Mouse (Mus musculus): ENCODE results near the gene Cct3. TPM values are rescaled to one million over a fixed set of nuclear protein-coding genes. Genes with fewer than 3 reads are reported as not detected.
"Not testable (repeated sequence)": the region's sequence is repeated elsewhere in the genome, so short reads cannot be mapped to it uniquely, and the experiment has no call there.

The Cct3 gene
- polyA plus RNA-seq, 1 experiment = not detected

DNA sequence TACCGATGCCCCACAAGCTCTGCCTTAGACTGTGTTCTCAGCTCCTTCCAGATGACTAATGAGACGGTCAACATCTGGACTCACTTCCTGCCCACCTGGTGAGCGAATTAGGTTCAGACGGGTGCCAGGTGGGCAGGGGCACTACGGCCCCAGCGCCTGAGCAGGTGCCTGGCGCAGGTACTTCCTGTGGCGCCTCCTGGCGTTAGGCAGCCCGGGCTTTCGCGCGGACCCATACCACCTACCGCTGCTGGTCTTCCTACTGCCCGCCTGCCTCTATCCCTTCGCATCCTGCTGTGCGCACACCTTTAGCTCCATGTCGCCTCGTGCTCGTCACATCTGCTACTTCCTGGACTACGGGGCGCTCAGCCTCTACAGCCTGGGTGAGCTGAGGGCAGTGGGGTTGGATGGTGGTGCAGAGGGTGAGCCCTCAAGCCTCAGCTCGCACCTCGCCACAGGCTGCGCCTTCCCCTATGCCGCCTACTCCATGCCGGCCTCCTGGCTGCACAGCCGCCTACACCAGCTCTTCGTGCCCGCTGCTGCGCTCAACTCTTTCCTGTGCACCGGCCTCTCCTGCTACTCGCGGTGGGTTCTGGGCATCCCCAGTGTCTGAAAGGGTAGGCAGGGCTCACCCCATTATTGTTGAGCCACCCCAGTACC is 68.9 kb downstream of the Cct3 start:
- no peak overlapping the region for H3K27ac ChIP-seq (ENCODE audit: insufficient read depth, low read depth, low read length)
- TF ChIP-seq CTCF (IDR thresholded peaks at IDR 0.05; ENCODE audit: insufficient read depth, low read depth, low read length) = no peak
- no peak for TF ChIP-seq POLR2A (IDR thresholded peaks at IDR 0.05; ENCODE audit: insufficient read depth, low read depth, low read length)
- peak overlapping the region; percentile 9; the same call in 1 of the 2 replicates for H3K4me3 ChIP-seq (ENCODE audit: insufficient read depth, low read depth, low read length)
- H3K4me1 ChIP-seq (ENCODE audit: control insufficient read depth, insufficient read depth, low read length) = peaks cover 28% of the 10 kb centered on the region
- WGBS = 53% methylated on average over 34 of the region's 34 CpGs

- peak overlapping the region; percentile 53 for H3K4me3 ChIP-seq (ENCODE audit: insufficient read depth, low read depth, low read length)
- WGBS = 3% methylated on average over 22 of the region's 22 CpGs
- H3K4me1 ChIP-seq (ENCODE audit: control insufficient read depth, insufficient read depth, low read length) = peaks cover 28% of the 10 kb centered on the region
- H3K27ac ChIP-seq (ENCODE audit: insufficient read depth, low read depth, low read length) = peak overlapping the region; percentile 59; the same call in 1 of the 2 replicates
These were observed 70.0 kb downstream of the Cct3 start for GRCm38 (mm10) chr3:88366830-88367428.

- peaks cover 28% of the 10 kb centered on the region for H3K4me1 ChIP-seq (ENCODE audit: control insufficient read depth, insufficient read depth, low read length)
- 64% methylated on average over 5 of the region's 7 CpGs for WGBS
These were observed 70.6 kb downstream of the Cct3 start for GRCm38 (mm10) chr3:88367517-88367916.

GRCm38 (mm10) chr3:88368511-88368910 is 71.6 kb downstream of the Cct3 start:
- H3K27ac ChIP-seq (ENCODE audit: insufficient read depth, low read depth, low read length); H3K4me3 ChIP-seq (ENCODE audit: insufficient read depth, low read depth, low read length): not testable (repeated sequence)
- WGBS = 82% methylated on average over 7 of the region's 7 CpGs
- peaks cover 28% of the 10 kb centered on the region for H3K4me1 ChIP-seq (ENCODE audit: control insufficient read depth, insufficient read depth, low read length)

More at GRCm38 (mm10) chr3:88367517-88367916, 70.6 kb downstream of the Cct3 start:
- H3K27ac ChIP-seq (ENCODE audit: insufficient read depth, low read depth, low read length); H3K4me3 ChIP-seq (ENCODE audit: insufficient read depth, low read depth, low read length): not testable (repeated sequence)

Other genes starting within 250 kb of the Cct3 start
- gene Naxe, start 238.6 kb upstream of the Cct3 start, polyA plus RNA-seq (2012; ENCODE audit: insufficient read depth, insufficient read length, low replicate concordance, missing spikeins) = not detected in 2 replicates
- not detected in 2 replicates for gene Ttc24, start 218.8 kb upstream of the Cct3 start, polyA plus RNA-seq (2012; ENCODE audit: insufficient read depth, insufficient read length, low replicate concordance, missing spikeins)
- not detected in 2 replicates for gene Iqgap3, start 215.1 kb upstream of the Cct3 start, polyA plus RNA-seq (2012; ENCODE audit: insufficient read depth, insufficient read length, low replicate concordance, missing spikeins)
- 460 TPM in 1 of 2 replicates, not detected in the other for gene Mef2d, start 154.7 kb upstream of the Cct3 start, polyA plus RNA-seq (2012; ENCODE audit: insufficient read depth, insufficient read length, low replicate concordance, missing spikeins)
- not detected in 2 replicates for gene Rhbg, start 42.4 kb upstream of the Cct3 start, polyA plus RNA-seq (2012; ENCODE audit: insufficient read depth, insufficient read length, low replicate concordance, missing spikeins)
- gene Gm38392, start 9.9 kb upstream of the Cct3 start, polyA plus RNA-seq (2012; ENCODE audit: insufficient read depth, insufficient read length, low replicate concordance, missing spikeins) = not detected in 2 replicates
- gene Tsacc, start 117 bp upstream of the Cct3 start, polyA plus RNA-seq (2012; ENCODE audit: insufficient read depth, insufficient read length, low replicate concordance, missing spikeins) = not detected in 2 replicates
- not detected in 2 replicates for gene Glmp, start 27.9 kb downstream of the Cct3 start, polyA plus RNA-seq (2012; ENCODE audit: insufficient read depth, insufficient read length, low replicate concordance, missing spikeins)
- gene Tmem79, start 39.0 kb downstream of the Cct3 start, polyA plus RNA-seq (2012; ENCODE audit: insufficient read depth, insufficient read length, low replicate concordance, missing spikeins) = not detected in 2 replicates
- gene Smg5, start 39.1 kb downstream of the Cct3 start, polyA plus RNA-seq (2012; ENCODE audit: insufficient read depth, insufficient read length, low replicate concordance, missing spikeins) = not detected in 2 replicates
- not detected in 2 replicates for gene Paqr6, start 67.5 kb downstream of the Cct3 start, polyA plus RNA-seq (2012; ENCODE audit: insufficient read depth, insufficient read length, low replicate concordance, missing spikeins)
- not detected in 2 replicates for gene Bglap3, start 75.6 kb downstream of the Cct3 start, polyA plus RNA-seq (2012; ENCODE audit: insufficient read depth, insufficient read length, low replicate concordance, missing spikeins)
- gene Bglap2, start 81.6 kb downstream of the Cct3 start, polyA plus RNA-seq (2012; ENCODE audit: insufficient read depth, insufficient read length, low replicate concordance, missing spikeins) = not detected in 2 replicates
- gene Bglap, start 87.3 kb downstream of the Cct3 start, polyA plus RNA-seq (2012; ENCODE audit: insufficient read depth, insufficient read length, low replicate concordance, missing spikeins) = not detected in 2 replicates
- not detected in 2 replicates for gene Pmf1, start 113.2 kb downstream of the Cct3 start, polyA plus RNA-seq (2012; ENCODE audit: insufficient read depth, insufficient read length, low replicate concordance, missing spikeins)
- gene Slc25a44, start 128.0 kb downstream of the Cct3 start, polyA plus RNA-seq (2012; ENCODE audit: insufficient read depth, insufficient read length, low replicate concordance, missing spikeins) = not detected in 2 replicates
- not detected in 2 replicates for gene Sema4a, start 164.1 kb downstream of the Cct3 start, polyA plus RNA-seq (2012; ENCODE audit: insufficient read depth, insufficient read length, low replicate concordance, missing spikeins)
- gene Lmna, start 212.8 kb downstream of the Cct3 start, polyA plus RNA-seq (2012; ENCODE audit: insufficient read depth, insufficient read length, low replicate concordance, missing spikeins) = not detected in 2 replicates
- not detected in 2 replicates for gene Mex3a, start 235.3 kb downstream of the Cct3 start, polyA plus RNA-seq (2012; ENCODE audit: insufficient read depth, insufficient read length, low replicate concordance, missing spikeins)